Comparison of ENCODE assay signal across 23 mouse cellular contexts in the genomic region with DNA sequence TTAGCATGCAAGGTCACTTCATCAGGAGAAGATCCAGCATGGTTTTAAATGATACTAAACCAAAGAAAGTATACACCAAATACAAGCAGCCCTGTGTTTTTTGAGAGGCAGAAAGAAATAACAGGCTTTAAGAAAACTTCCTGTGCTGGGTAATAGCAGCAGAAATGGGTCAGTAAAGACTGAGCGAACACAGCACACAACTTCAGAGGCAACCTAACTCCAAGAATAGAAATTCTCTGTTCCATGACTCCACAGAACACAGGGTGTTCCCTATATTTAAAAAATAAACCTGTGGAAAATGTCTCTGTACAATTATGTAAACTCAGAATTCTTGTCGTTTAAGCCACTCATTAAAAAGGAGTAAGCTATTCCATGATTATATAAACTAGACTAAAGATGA. TPM values are rescaled to one million over a fixed set of nuclear protein-coding genes. Genes with fewer than 3 reads are reported as not detected.
DNase-seq lines count a peak whose midpoint lies in the region; ATAC-seq and TF ChIP-seq lines count a peak whose summit lies in the region.
"Had no signal": no experiment of that assay in that cellular context is flagged by ENCODE, and none has a peak within 500 bp of the region (broad histone marks: within the 10 kb centered on the region; RNA-seq: fewer than 3 reads in every experiment).

No protein-coding gene starts in this region.

- no peak overlapping the region for H3K4me3 ChIP-seq in left cerebral cortex, adult 2 months
- H3K4me3 ChIP-seq: embryonic facial prominence, embryonic 10.5 days; embryonic facial prominence, embryonic 12.5 days; forebrain, embryonic 13.5 days; forebrain, embryonic 15.5 days had no signal

- H3K27ac ChIP-seq in left cerebral cortex, adult 2 months = peak overlapping the region; percentile 20; the same call in 1 of the 2 replicates
- H3K27ac ChIP-seq: embryonic facial prominence, embryonic 10.5 days; embryonic facial prominence, embryonic 12.5 days; forebrain, embryonic 13.5 days; forebrain, embryonic 15.5 days had no signal

- intact Hi-C loops in left cerebral cortex, adult 2 months (cut with DNase I) = loop anchor here (10.0 kb wide), 1 partner anchor 1184 kb away; the partner anchor contains the start of genes Fam126b and Ndufb3
- intact Hi-C loops in left cerebral cortex, postnatal 10 days (cut with DNase I) = no loop called here

- peak; percentile 94 for ATAC-seq in frontal cortex, adult (ENCODE audit: low TSS enrichment)
- ATAC-seq: activated CD4-positive, CD25-positive, alpha-beta regulatory T cell, adult 4 months; CD4-positive, CD25-positive, alpha-beta regulatory T cell, adult 4 months; forebrain, embryonic 13.5 days; forebrain, embryonic 15.5 days; forebrain, postnatal 0 days; Patski had no signal

- DNase-seq in frontal cortex, postnatal 36 days (ENCODE audit: low spot score in 2 of 2) = no peak
- DNase-seq in left cerebral cortex, adult 2 months (ENCODE audit: extremely low spot score in 1 of 2, low spot score in 2 of 2) = no peak
- DNase-seq in left cerebral cortex, postnatal 10 days (ENCODE audit: extremely low spot score in 1 of 2, low spot score in 2 of 2) = no peak
- DNase-seq in urinary bladder, postnatal 36 days (ENCODE audit: low spot score in 2 of 2) = no peak
- DNase-seq: adrenal gland, adult 8-10 months; adrenal gland, postnatal 14 days; adrenal gland, postnatal 36 days; B cell, adult 2 months; cerebellum, adult 11 months; cerebellum, adult 18-20 months; cerebellum, adult 8-10 months; cerebellum, adult 9-11 months; cerebellum, postnatal 14 days; cerebellum, postnatal 36 days; forebrain, postnatal 0 days had no signal

- no peak for TF ChIP-seq CTCF in left cerebral cortex, adult 2 months (IDR thresholded peaks at IDR 0.05)

RNA-seq across cellular contexts. Expression of gene Maip1, which starts 5.3 kb away (rescaled TPM):
- 10 to 100 TPM; 11.5 to 11.9 TPM for total RNA-seq in left cerebral cortex, adult 2 months (2021)
- 10 to 100 TPM; 10.7 to 11.0 TPM for total RNA-seq in left cerebral cortex, postnatal 10 days (2021)

RNA-seq across cellular contexts. Expression of gene Tyw5, which starts 6.0 kb away (rescaled TPM):
- 10 to 100 TPM; 28.6 to 30.3 TPM for total RNA-seq in left cerebral cortex, adult 2 months (2021)
- 10 to 100 TPM; 23.3 to 25.0 TPM for total RNA-seq in left cerebral cortex, postnatal 10 days (2021)

RNA-seq across cellular contexts. Expression of gene 1700066M21Rik, which starts 23.5 kb away (rescaled TPM):
- 10 to 100 TPM; 21.3 to 21.8 TPM for total RNA-seq in left cerebral cortex, adult 2 months (2021)
- total RNA-seq in left cerebral cortex, postnatal 10 days (2021) = 10 to 100 TPM; 18.9 to 19.0 TPM
